Mouse (Mus musculus) mature B cell (primary cell): Measurements from ENCODE around the gene Flt1.

Source experiments
- in situ Hi-C: fragments of 300-500 bp; cut with MboI; formaldehyde crosslinking; loops from 2 replicates; pipeline ENCODE4 v1.14.3; 2019

The Flt1 gene

DNA sequence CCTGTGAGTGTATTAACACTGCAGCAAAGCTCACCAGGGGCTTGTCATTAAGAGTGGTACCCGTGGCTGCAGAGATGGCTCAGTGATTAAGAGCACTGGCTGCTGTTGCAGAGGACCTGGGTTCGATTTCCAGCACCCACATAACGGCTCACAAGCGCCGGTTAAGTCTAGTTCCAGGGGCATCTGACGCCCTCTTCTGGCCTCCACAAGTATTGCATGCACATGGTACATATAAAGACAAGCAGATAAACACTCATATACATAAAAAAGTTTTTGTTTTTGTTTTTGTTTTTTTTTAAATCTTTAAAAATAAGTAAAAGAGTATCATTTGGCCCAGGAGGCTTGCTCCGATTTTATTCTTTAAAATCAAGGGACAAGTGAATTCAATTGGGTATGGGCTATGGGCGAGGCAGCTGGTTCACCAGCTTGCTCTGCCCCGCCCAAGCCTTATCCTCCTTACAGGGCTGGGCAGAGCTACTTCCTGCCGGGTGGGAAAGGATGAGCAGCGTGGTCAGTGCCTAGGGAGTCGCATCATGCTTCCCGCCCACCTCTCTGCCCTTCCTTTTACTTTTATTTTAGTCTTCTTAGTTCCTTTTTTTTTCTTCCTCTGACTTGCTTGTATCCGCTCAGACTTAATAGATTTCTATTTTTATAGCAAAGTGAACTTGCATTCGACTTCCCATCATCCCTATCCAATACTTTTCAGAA lies 57.0 kb downstream of the Flt1 start:
- in situ Hi-C loops = no loop called here

- in situ Hi-C loops = no loop called here
Observed at GRCm38 (mm10) chr5:147665946-147666345, 59.9 kb downstream of the Flt1 start.

DNA sequence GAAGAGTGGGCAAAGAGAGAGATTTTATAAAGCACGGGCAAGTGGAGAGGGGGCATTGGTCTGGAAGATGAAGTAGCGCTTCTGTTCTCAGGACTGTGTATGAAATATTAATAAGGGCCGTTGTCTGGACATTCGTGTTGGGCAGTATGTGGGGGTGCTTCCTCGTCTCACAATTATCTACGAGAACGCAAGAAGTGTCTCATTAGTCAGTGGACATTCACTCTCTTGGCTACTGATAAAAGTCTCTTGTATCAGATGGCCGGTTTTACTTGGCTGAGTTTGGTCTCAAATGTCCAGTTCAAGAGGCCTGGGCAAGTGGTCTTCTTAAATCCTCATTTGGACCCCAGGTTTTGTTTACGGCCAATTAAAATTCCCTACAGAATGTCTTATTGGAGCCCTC lies 60.4 kb downstream of the Flt1 start:
- in situ Hi-C loops = no loop called here

- in situ Hi-C loops = no loop called here
Observed at GRCm38 (mm10) chr5:147659909-147660308, 65.9 kb downstream of the Flt1 start.

DNA sequence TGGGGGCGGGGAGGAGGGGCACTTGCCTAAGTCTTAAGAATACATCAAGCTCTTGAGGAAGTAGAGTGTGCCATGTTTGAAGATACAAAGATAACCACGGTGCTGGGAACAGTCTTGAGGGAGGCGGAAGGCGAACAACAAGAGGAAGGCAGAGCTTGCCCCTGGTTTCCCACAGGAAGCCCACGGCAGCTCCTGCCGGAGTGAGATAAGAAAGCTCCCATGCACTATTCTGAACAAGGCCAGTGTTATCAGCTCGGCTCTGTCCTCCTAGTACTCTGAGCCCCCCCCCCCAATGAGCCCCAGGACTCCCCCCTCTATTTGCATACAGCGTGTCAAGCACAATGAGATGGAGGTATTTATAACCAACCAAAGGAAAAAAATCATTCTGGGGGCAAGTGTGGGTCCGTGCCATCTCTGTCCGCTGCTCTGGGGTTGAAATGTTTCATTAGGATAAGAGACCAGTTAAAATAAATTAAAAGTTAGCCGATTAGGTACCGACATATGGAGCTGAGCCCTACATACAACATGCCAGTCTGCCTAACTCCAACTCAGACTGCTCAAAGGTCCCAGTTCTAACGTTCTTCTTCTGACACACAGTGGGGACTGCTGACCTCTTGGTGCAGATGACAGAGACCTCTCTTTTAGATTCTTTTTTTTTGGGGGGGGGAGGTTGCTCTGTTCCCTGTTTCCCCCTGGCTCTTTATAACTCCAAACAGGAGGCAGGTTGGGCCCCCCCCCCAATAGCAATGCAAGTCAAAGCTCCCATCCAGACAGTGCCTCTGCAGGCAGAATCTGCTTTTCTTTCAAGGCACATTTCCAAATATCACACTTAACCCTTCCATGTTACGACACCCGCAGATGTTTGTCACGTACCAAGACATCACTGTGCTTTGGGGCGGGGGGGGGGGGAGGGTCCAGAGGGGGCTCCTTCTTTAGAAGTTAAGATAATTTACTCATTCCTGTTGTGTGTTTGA lies 67.6 kb downstream of the Flt1 start:
- in situ Hi-C loops = no loop called here

DNA sequence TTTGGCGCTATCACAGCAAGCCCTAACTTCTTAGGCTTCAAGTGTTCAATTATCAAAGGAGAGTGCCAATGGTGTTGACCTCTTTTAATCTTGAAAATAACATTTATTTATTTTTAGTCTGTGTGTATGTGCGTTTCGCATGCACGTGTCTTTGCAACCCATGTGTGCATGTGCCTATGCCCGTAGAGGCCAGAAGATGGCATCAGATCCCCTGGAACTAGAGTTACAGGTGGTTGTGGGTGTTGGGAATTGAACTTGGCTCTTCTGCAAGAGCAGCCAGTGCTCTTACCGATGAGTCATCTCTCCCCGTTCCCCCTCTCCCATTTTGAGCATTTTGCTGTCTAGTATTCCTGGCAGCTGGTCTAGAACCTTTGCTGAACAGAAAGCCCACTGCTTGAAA lies 70.0 kb downstream of the Flt1 start:
- in situ Hi-C loops = no loop called here

DNA sequence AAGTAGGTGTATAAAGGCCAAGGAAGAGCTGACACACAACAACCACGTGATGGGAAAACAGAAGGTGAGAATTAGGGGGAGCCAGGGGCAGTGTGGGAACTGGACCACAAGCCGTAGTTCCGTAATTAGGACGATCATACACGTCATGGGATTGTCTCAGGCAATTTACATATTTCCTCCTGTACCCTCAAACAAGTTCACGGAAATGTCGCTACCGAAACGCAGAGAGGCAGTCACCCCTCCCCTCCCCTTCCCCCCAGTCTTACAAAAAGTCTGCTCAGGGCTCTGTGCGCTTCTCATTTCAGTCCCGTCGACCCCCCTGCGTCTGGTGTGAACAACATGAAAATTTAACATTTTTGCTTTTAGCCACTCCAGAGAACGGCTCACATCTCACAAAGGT lies 74.6 kb downstream of the Flt1 start:
- in situ Hi-C loops = no loop called here

- in situ Hi-C loops = no loop called here
Observed at GRCm38 (mm10) chr5:147646351-147646929, 79.4 kb downstream of the Flt1 start.

GRCm38 (mm10) chr5:147645001-147645645 lies 80.7 kb downstream of the Flt1 start:
- in situ Hi-C loops = no loop called here

DNA sequence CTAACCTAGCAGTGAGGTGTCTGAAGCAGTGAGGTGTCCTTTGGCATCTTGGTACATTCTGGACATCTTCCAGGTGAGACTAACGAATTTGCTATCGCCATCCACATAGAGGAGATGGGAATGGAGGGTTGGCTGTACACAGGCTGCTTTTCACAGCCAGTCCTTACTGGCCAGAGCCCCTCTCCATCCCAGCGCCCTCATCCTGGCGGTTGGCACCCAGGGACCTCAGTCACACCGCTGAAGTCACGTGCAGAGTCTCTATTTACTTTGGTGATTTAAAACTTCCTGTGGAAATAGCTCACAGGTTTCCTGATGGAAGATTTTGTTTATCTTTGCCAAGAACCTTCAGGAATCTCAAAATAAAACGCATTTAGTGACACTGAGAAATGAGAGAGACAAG lies 84.4 kb downstream of the Flt1 start:
- in situ Hi-C loops = no loop called here

- in situ Hi-C loops = no loop called here
Observed at GRCm38 (mm10) chr5:147639940-147640339, 85.9 kb downstream of the Flt1 start.

DNA sequence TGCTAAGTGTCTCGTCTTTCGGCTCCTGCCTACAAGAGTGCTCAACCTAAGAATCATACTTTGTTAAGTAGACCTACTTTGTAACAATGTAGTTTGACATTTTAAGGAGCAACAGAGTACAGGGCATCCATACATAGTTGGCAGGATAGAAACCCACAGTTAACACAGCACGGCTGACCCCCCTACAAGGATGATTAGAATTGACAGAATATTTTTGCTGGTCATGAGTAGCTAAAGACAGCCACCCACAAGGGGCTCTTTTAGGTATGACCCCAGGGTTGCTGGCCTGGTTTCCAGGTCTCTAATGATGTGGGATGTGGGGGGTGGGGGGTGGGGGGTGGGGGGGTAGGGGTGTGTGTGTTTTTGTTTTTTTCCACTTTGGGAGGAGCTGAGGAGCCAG lies 89.1 kb downstream of the Flt1 start:
- in situ Hi-C loops = no loop called here

DNA sequence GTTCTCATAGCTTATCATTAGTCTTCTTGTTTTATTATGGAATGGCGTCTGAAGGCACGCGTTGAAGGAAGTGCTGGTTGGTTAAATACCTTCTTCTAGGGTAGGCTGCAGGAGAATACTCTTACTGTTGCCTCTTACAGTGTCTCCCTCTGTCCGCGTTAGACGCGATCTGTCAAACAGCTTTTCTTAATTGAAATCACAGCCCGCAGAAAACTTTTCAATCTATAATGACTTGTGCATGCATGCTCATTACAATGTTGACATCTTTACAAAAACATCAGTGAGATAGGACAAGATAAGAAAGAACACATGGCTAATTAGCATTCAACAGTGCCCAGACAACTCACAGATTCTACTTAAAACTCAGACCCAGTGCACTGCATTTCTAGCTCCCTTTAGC lies 89.9 kb downstream of the Flt1 start:
- in situ Hi-C loops = no loop called here

GRCm38 (mm10) chr5:147634016-147634415 lies 91.8 kb downstream of the Flt1 start:
- in situ Hi-C loops = no loop called here

GRCm38 (mm10) chr5:147632716-147633115 lies 93.1 kb downstream of the Flt1 start:
- in situ Hi-C loops = no loop called here

- in situ Hi-C loops = no loop called here
Observed at GRCm38 (mm10) chr5:147630426-147631290, 95.2 kb downstream of the Flt1 start.

DNA sequence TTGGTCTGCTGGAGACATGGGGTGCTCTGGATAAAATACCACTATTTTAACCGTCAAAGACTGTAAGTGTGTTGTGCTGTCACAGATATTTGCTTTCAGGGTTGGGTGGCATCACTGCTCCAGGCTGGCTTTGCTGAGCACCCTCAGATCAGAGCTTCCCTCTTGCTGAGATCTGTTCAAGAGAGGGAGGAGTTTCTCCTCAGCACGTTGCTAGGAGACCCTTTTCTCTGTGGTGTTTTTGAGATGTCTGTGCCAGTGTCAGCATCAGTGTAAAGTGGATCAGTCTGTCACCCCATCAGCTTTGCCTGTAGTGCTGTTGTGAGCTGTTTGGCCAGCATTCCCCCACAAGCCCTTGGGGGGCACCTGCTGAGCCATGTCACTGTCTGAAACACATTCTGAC lies 98.9 kb downstream of the Flt1 start:
- in situ Hi-C loops = no loop called here

DNA sequence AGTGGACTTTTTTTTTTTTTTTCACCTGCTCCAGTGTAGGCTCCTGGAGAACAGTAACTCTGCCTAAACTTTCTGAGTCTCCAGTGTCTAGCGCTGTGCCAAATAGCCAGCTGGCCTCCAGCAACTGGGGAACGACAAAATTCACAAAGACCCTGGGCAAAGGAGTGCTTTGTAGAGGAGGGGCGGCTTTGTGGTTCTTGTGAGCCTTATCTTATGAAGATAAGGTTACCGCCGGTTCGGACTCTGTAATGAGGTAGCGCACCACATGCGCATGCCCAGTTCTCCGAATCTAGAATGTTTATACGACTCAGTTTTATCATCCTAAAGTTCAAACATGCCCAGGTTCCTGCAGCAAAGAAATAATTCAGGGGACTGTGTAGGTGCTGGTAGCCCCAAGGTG lies 102.1 kb downstream of the Flt1 start:
- in situ Hi-C loops = no loop called here

DNA sequence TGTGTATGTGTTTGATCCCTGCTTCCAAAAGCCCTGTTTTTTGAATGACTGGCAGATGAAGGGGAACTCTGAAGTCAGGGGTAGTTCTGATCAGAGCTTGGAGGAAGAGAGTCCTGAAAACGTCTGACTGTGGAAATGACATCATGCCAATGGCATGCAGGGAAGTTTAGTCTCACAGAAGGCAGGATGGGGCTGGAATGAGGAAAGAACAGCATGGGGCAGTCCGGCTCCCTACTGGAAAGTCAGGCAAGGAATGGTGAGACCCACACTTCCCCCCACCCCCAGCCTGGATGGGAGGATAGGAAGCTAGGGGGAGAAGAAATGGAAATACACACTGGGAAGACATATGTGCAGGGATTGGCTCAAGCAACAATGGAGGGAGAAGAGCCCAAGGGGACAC lies 105.6 kb downstream of the Flt1 start:
- in situ Hi-C loops = no loop called here

GRCm38 (mm10) chr5:147618243-147618642 lies 107.6 kb downstream of the Flt1 start:
- in situ Hi-C loops = no loop called here

GRCm38 (mm10) chr5:147616450-147616849 lies 109.4 kb downstream of the Flt1 start:
- in situ Hi-C loops = no loop called here
